Mouse (Mus musculus) ES-E14 (cell line): Measurements from ENCODE around the gene Il16.

Experiments
- HCFC1 ChIP-seq: IDR thresholded peaks from 2 replicates; pipeline ENCODE4 v1.6.1; 2012; ENCODE audit warnings: low read length, inconsistent platforms, borderline replicate concordance; ENCODE audit not compliant: insufficient read depth
- ZC3H11A ChIP-seq: IDR thresholded peaks from 2 replicates; pipeline ENCODE4 v1.6.1; 2012; ENCODE audit warnings: low read depth, mild to moderate bottlenecking, inconsistent platforms, low read length, borderline replicate concordance

DNA sequence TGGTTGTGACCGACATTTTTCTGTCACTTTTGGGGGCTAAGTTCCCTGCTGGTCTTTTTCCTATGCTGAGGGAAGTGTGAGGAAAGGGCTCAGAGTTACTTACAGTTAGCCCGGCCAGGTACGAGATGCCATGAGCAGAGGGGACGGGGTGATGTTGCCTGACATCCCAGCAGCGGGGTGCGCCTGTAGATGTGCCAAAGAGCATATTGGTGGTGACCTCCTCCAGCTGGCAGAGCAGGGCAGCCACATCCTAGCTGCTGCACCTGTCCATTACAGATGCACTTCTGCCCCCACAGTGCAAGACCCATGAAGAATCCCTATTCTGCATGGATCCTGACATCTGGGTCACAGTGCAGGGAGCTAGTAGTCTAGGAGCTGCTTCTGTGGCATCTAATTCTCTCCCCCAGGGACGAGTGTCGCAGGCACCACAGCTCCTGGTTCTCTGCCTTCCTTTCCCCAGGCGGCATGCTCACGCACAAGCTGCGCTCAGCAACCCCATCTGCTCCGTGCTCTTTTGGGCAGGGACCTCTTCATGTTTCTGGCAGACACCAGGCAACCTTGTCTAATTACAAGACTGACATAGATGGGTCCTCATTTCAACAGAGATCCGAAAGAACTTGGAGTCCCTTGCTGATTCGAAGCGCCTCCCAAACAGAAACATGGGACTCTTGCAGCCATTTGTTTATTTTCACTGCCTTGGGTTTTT is 13.4 kb downstream of the Il16 start:
- TF ChIP-seq ZC3H11A (no peak), HCFC1 (no peak)
